Mouse (Mus musculus) midbrain, embryonic 13.5 days (tissue): ENCODE data around the gene Slc37a1. TPM values are rescaled to one million over a fixed set of nuclear protein-coding genes. Genes with fewer than 3 reads are reported as not detected.
"Not testable (repeated sequence)": the region's sequence is repeated elsewhere in the genome, so short reads cannot be mapped to it uniquely, and the experiment has no call there.

Experiments used
- ATAC-seq: fragments of 200-750 bp; cut with Nextera tagmentation; 2 replicates; pipeline ENCODE4 v1.8.0; 2017; ENCODE audit warnings: mild to moderate bottlenecking, moderate TSS enrichment, moderate library complexity
- H3K27ac ChIP-seq: fragments of 300-500 bp; sonication (generic); 2 replicates; pipeline ENCODE4 v1.5.1; 2015; ENCODE audit warnings: inconsistent platforms, mild to moderate bottlenecking, moderate library complexity
- H3K27me3 ChIP-seq: fragments of 300-500 bp; sonication (generic); 2 replicates; pipeline ENCODE4 v1.6.1; 2015; ENCODE audit warnings: mild to moderate bottlenecking, inconsistent platforms
- H3K36me3 ChIP-seq: fragments of 300-500 bp; sonication (generic); 2 replicates; pipeline ENCODE4 v1.6.1; 2015; ENCODE audit warnings: mild to moderate bottlenecking, inconsistent platforms
- H3K4me1 ChIP-seq: fragments of 300-500 bp; sonication (generic); replicated peaks from 2 replicates; pipeline ENCODE4 v1.6.1; 2015; ENCODE audit warnings: inconsistent platforms
- H3K4me2 ChIP-seq: fragments of 300-500 bp; sonication (generic); replicated peaks from 2 replicates; pipeline ENCODE4 v1.6.1; 2015; ENCODE audit warnings: moderate library complexity, mild to moderate bottlenecking, inconsistent platforms
- H3K4me3 ChIP-seq: fragments of 300-500 bp; sonication (generic); replicated peaks from 2 replicates; pipeline ENCODE4 v1.5.1; 2015; ENCODE audit warnings: mild to moderate bottlenecking, inconsistent platforms
- H3K9ac ChIP-seq: fragments of 300-500 bp; sonication (generic); replicated peaks from 2 replicates; pipeline ENCODE4 v1.6.1; 2015; ENCODE audit warnings: mild to moderate bottlenecking, inconsistent platforms
- H3K9me3 ChIP-seq: fragments of 300-500 bp; sonication (generic); 2 replicates; pipeline ENCODE4 v1.6.1; 2016; ENCODE audit warnings: mild to moderate bottlenecking, inconsistent platforms
- WGBS: fragments of 180-500 bp; shearing (Covaris S2); methylation state at CpG from one replicate; pipeline ENCODE4 v1.1.7; 2015; 5-methylcytosine and 5-hydroxymethylcytosine counted together
- polyA plus RNA-seq: library from polyadenylated mRNA; unstranded; fragments of >200 nt; fragmentation: Nextera tagmentation; extraction: Ambion mirVana; gene quantifications from 2 replicates; pipeline ENCODE4 v1.2.1, GENCODE M21; 2015

Gene Slc37a1
- polyA plus RNA-seq, 1 experiment from 2014 or later = 11.4 TPM

DNA sequence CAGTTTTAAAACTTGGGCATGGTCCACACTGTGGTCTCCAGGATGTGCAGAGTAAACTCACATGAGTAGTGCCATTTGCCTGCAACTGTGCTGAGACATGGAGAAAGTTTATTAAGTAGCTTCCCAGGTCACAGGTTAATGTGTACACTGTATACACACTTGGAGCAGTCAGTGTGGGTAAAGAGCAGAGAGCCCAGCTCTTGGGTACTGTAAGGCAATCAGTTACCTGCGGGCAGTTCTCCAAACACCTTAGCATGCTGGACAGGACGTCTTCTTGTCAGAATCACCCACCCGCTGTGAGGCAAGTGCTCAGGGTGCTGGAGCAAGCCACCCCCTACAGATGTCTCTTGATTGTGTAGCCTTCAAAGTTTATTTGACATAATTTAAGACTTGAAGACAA is 58.2 kb downstream of the Slc37a1 start:
- H3K9me3 ChIP-seq = no peaks in the 10 kb centered on the region
- H3K36me3 ChIP-seq = peaks cover 14% of the 10 kb centered on the region
- WGBS = 88% methylated on average over 3 of the region's 3 CpGs
- H3K27ac ChIP-seq = no peak overlapping the region
- H3K4me2 ChIP-seq = no peak overlapping the region
- no peak overlapping the region for H3K9ac ChIP-seq
- no peaks in the 10 kb centered on the region for H3K27me3 ChIP-seq
- peaks cover 5% of the 10 kb centered on the region for H3K4me1 ChIP-seq
- no peak for ATAC-seq
- no peak overlapping the region for H3K4me3 ChIP-seq

DNA sequence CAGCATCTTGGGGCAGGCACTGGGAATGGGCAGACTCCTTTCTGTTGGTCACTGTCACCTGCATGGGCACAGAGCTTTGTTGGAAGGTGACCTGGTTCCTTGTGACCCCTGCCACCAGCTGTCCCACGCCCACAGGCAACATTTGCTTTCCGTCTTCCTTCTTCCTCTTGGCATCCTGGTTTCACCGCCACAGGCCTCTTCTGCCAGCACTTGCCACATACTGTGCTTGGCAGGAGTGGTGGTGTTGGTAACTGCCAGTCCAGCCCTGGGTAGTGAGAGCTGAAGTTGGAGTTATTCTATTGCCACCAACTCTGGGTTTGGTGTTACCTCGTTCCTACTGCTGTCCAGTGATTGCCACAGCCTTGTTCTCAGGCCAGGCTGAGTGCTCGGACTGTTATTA is 61.5 kb downstream of the Slc37a1 start:
- WGBS = 74% methylated on average over 5 of the region's 5 CpGs
- no peak overlapping the region for H3K27ac ChIP-seq

DNA sequence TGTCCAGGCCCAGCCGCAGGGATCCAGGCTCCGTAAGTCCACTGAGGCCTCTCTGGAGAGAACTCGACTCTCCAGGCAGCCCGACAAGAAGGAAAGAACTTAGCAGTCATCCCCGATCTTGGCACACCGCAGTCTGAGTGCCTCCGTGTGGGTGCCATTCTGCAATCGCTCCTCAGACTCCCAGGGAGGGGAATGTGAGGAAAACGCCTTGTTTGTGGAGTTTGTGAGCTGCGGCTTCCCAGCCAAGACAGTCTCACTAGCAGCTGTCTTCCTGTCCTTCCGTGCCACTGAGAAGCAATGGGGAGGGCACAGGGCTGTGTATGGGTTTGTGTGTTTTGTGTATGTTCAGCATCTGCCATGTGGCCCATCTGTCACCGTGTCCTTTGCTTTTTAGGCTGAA is 62.8 kb downstream of the Slc37a1 start:
- Histone ChIP-seq H3K27ac (no peak overlapping the region), H3K9ac (no peak overlapping the region), H3K36me3 (peaks cover 10% of the 10 kb centered on the region), H3K4me1 (peaks cover 10% of the 10 kb centered on the region), H3K9me3 (no peaks in the 10 kb centered on the region), H3K4me2 (no peak overlapping the region), H3K27me3 (no peaks in the 10 kb centered on the region), H3K4me3 (no peak overlapping the region)
- WGBS = 83% methylated on average over 12 of the region's 12 CpGs
- no peak for ATAC-seq

More for the DNA sequence above, 61.5 kb downstream of the Slc37a1 start:
- ATAC-seq = no peak
- Histone ChIP-seq H3K4me3 (no peak overlapping the region), H3K27me3 (no peaks in the 10 kb centered on the region), H3K4me1 (peaks cover 10% of the 10 kb centered on the region), H3K36me3 (peaks cover 10% of the 10 kb centered on the region), H3K9ac (no peak overlapping the region), H3K4me2 (no peak overlapping the region), H3K9me3 (no peaks in the 10 kb centered on the region)

DNA sequence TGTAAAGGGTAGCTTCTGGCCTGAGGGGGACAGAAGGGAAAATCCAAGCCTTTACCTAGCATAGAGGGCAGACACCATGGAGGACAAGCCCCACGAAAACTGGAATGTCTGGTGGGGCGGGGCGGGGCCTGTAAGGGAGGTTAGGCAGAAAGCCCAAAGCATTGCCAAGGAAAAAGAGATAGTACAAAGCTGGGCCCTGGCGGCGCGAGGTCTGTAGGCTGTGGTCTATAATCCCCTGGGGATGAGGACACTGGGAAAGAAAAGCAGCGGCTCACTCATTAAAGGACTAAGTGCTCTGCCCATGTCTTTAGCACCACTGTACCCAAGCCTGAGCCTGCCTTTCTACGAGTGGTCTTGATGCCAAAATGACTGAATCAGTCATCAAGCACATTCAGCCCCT is 65.4 kb downstream of the Slc37a1 start:
- Histone ChIP-seq H3K36me3 (peaks cover 10% of the 10 kb centered on the region), H3K27me3 (no peaks in the 10 kb centered on the region), H3K4me2 (no peak overlapping the region), H3K9ac (no peak overlapping the region; the same call in 1 of the 2 replicates), H3K9me3 (no peaks in the 10 kb centered on the region), H3K4me3 (no peak overlapping the region), H3K4me1 (peaks cover 22% of the 10 kb centered on the region), H3K27ac (no peak overlapping the region)
- ATAC-seq = 0 out of 2 replicates have a peak, but pooled peaks have one; percentile 14
- 36% methylated on average over 8 of the region's 8 CpGs for WGBS

DNA sequence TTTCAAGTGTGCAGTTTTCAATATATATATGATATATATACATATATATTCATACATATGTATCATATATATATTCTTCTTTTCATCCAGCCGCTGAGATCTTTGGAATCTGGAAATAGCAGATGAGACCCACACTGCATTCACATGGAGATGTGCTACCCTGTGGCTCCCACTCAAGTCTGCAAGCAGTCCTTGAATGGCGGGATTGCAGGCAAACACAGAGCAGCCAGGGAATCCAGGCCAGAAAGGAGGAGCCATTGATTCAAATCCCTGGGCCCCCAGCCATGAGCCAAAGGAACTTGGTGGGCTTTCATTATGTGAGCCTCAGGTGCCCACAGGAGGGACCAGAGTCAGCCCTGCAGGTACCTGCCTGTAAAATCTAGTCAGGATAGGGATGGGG is 66.7 kb downstream of the Slc37a1 start:
- Histone ChIP-seq H3K4me3 (no peak overlapping the region), H3K4me2 (no peak overlapping the region), H3K4me1 (peaks cover 22% of the 10 kb centered on the region), H3K36me3 (peaks cover 10% of the 10 kb centered on the region), H3K9ac (no peak overlapping the region), H3K27me3 (no peaks in the 10 kb centered on the region), H3K9me3 (no peaks in the 10 kb centered on the region), H3K27ac (no peak overlapping the region)
- ATAC-seq = no peak
- 83% methylated on average over 2 of the region's 2 CpGs for WGBS

DNA sequence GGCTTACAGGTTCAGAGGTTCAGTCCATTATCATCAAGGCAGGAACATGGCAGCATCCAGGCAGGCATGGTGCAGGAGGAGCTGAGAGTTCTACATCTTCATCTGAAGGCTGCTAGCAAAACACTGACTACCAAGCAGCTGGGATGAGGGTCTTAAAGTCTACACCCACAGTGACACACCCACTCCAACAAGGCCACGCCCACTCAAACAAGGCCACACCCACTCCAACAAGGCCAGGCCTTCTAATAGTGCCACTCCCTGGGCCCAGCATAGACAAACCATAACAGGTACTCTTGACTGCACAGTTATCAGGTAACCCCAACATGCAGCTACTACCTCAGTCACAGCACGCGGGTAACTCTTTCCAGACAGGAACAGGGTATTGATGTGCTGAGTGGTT is 68.1 kb downstream of the Slc37a1 start:
- not testable (repeated sequence) for H3K9ac ChIP-seq, H3K36me3 ChIP-seq, H3K4me2 ChIP-seq, H3K27me3 ChIP-seq, H3K9me3 ChIP-seq, ATAC-seq, H3K4me3 ChIP-seq, H3K27ac ChIP-seq
- H3K4me1 ChIP-seq = peaks cover 22% of the 10 kb centered on the region
- WGBS = 77% methylated on average over 3 of the region's 3 CpGs

DNA sequence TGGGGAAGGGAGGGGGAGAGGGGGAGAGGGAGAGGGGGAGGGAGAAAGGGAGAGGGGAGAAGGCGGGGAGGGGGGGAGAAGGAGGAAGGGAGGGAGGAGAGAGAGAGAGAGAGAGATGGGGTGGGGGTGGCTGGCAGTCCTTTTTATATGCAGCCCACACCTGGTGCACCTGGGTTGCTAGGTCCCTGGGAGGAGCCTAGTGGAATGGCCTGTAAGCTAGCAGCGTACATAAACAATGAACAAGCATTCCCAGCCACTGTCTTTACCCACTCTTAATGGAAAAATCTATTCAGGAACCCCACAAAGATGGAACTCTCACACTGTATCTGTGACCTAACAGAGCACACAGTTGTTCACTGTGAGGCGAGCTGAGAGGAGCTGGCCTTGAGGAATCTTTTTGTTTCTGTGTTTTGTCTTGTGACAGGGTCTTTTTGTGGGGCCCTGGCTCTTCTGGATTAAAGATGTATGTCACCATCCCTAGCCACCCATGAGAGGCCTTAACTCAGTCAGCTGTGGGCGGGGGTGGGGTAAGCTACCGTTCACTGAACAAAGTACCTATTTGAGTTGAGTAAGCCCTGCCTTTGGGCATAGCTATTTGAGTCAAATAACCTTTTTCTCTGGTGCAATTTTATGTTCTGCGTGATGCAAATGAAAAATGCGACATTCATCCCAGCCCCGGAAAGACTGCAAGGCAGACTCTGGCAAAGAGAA is 69.4 kb downstream of the Slc37a1 start:
- Histone ChIP-seq H3K27me3 (no peaks in the 10 kb centered on the region), H3K9me3 (no peaks in the 10 kb centered on the region), H3K4me1 (peaks cover 22% of the 10 kb centered on the region), H3K4me2 (no peak overlapping the region), H3K9ac (0 out of 2 replicates have a peak overlapping the region, but pooled peaks have one; percentile 5), H3K27ac (peak overlapping the region; percentile 59), H3K36me3 (no peaks in the 10 kb centered on the region), H3K4me3 (no peak overlapping the region)
- peak; percentile 34; the same call in 1 of the 2 replicates for ATAC-seq
- 26% methylated on average over 7 of the region's 8 CpGs for WGBS

DNA sequence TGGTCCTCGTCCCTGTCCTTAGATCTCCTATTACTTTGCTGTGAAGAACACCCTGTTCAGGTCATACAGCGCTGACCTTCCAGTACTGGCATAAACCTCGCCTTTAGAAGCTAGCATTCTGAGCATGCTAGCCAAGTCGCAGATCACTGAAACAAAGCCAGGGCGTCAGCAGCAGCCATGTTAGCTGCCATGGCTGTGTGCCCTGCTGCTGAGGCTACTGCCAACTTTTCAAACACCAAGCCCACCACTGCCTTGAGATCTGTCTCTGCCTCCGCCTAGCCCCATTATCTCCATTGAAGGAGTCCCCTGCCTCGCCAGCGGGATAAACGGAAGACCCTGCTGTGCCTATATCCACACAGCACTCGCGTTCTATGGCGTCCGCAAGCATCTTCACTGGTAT is 74.0 kb downstream of the Slc37a1 start:
- Histone ChIP-seq H3K4me2 (no peak overlapping the region), H3K9ac (no peak overlapping the region), H3K4me3 (no peak overlapping the region), H3K36me3 (no peaks in the 10 kb centered on the region), H3K27me3 (no peaks in the 10 kb centered on the region), H3K4me1 (peaks cover 11% of the 10 kb centered on the region), H3K27ac (no peak overlapping the region), H3K9me3 (no peaks in the 10 kb centered on the region)
- WGBS = 73% methylated on average over 13 of the region's 13 CpGs
- no peak for ATAC-seq

DNA sequence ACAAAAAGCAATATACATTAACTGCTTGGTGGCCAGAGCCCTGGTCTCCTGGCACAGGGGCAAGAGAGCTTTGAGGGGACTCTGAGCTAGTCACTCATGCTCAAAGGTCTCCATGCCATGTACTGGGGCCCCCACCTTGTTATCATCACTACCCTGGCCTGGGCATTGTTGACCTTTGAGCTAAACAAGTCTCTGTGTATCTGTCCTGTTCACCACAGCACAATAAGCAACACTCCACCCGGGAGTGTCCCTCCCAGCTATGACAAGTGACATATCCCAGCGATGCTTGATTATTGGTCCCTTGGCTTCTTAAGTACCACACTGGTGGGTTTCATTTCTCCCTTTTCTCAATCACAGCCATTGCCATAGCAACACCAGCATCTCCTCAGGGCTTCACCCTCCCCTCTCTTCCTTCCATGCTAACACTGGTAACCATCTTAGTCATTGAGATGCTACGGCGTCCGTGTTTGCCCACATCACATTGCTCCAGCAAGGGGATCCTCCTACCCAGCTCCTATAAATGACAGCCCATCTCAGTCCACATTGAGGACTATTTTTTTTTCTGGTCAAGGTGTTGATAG is 79.1 kb downstream of the Slc37a1 start:
- Histone ChIP-seq H3K4me1 (no peaks in the 10 kb centered on the region), H3K36me3 (no peaks in the 10 kb centered on the region), H3K9me3 (no peaks in the 10 kb centered on the region), H3K4me2 (no peak overlapping the region), H3K27ac (no peak overlapping the region), H3K27me3 (no peaks in the 10 kb centered on the region), H3K4me3 (no peak overlapping the region), H3K9ac (no peak overlapping the region)
- WGBS = 84% methylated on average over 5 of the region's 5 CpGs
- 0 out of 2 replicates have a peak, but pooled peaks have one; percentile 30 for ATAC-seq

DNA sequence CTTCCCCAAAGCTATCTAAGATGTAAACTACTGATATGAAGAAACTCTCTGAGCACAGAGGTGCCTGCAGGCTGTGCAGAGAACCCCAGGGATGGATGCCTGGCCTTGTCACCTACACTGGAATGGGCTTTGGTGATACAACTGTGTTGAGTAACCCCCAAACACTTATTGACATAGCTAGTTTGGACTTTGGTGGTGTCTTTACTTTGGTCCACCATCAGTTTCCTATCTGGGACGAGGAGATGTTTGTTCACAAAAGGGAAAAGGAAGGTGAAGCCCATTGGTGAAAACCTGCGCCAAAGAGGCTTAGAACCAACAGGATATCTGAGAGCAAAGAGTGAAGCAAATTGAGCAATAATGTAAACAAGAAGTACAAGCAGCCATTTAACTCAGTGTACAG is 83.6 kb downstream of the Slc37a1 start:
- Histone ChIP-seq H3K9ac (no peak overlapping the region), H3K4me2 (no peak overlapping the region)
- ATAC-seq = no peak

DNA sequence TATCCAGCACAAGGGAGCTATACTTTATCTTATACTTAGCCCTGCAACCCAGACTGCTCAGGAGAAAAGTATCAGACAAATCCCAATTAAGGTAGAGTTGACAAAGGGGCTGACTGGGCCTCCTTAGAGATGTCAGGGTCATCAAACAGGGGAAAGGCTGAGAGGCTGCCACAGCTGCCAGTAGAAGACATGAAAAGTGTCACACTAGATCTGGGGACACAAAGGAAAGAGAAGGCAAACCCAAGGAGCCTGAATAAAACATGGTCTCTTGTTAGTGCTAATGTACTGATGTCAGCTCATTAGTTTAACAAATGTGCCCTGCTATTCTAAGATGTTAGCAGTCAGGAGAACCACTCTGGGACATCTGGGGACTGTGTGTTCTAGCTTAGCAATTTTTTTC is 84.3 kb downstream of the Slc37a1 start:
- H3K36me3 ChIP-seq = no peaks in the 10 kb centered on the region
- no peak overlapping the region for H3K9ac ChIP-seq
- 0 out of 2 replicates have a peak, but pooled peaks cover 5% of the 10 kb centered on the region for H3K4me1 ChIP-seq
- no peaks in the 10 kb centered on the region for H3K27me3 ChIP-seq
- no peak overlapping the region for H3K4me3 ChIP-seq
- no peak overlapping the region for H3K4me2 ChIP-seq
- ATAC-seq = 0 out of 2 replicates have a peak, but pooled peaks have one; percentile 48
- H3K9me3 ChIP-seq = no peaks in the 10 kb centered on the region
- H3K27ac ChIP-seq = no peak overlapping the region

More for the DNA sequence above, 83.6 kb downstream of the Slc37a1 start:
- 82% methylated on average over 2 of the region's 2 CpGs for WGBS
- no peaks in the 10 kb centered on the region for H3K9me3 ChIP-seq
- no peaks in the 10 kb centered on the region for H3K27me3 ChIP-seq
- H3K4me1 ChIP-seq = 0 out of 2 replicates have a peak, but pooled peaks cover 5% of the 10 kb centered on the region
- no peak overlapping the region for H3K27ac ChIP-seq
- no peaks in the 10 kb centered on the region for H3K36me3 ChIP-seq
- H3K4me3 ChIP-seq = no peak overlapping the region

DNA sequence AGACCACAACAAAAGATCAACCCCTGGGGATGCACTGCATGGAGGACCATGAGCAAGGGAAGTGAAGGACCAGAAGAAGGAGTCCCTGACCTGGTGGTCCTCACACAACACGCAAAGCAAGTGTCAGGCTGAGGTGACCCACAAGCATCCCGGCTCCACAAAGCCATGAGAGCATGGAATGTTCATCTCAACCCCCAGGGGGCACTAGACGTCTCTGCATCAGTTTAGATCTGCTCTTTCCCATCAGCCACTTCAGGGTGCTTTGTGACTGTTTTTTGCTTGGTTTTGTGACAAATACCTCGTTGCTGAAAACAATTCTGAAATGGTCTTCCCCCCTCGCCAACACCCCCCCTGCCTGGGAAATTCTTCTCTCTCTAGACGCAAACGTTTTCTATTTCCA is 91.4 kb downstream of the Slc37a1 start:
- Histone ChIP-seq H3K4me3 (no peak overlapping the region), H3K27me3 (no peaks in the 10 kb centered on the region), H3K4me1 (peaks cover 6% of the 10 kb centered on the region), H3K4me2 (peak overlapping the region; percentile 35), H3K9ac (peak overlapping the region; percentile 33; the same call in 1 of the 2 replicates), H3K36me3 (no peaks in the 10 kb centered on the region), H3K27ac (no peak overlapping the region), H3K9me3 (no peaks in the 10 kb centered on the region)
- ATAC-seq = peak; percentile 65; the same call in 1 of the 2 replicates
- 6% methylated on average over 7 of the region's 7 CpGs for WGBS
